Mouse (Mus musculus) kidney, postnatal 4 days (tissue): Measurements from ENCODE around the gene Abcd3.

Experiments
- DNase-seq, 2 experiments: peaks; one replicate each; pipeline ENCODE4 v3.0.0; 2021; ENCODE audit warnings: mixed read lengths in 2 of 2

Gene Abcd3

GRCm38 (mm10) chr3:121737453-121737852 is 77.6 kb downstream of the Abcd3 start:
- DNase-seq: peak; percentile 57 to 69

- peak; percentile 90 to 91 for DNase-seq
Observed at GRCm38 (mm10) chr3:121736025-121736744, 78.9 kb downstream of the Abcd3 start.

GRCm38 (mm10) chr3:121735542-121735941 is 79.6 kb downstream of the Abcd3 start:
- DNase-seq: no peak

- no peak for DNase-seq
Observed at GRCm38 (mm10) chr3:121729678-121730077, 85.4 kb downstream of the Abcd3 start.

- DNase-seq: no peak
Observed at GRCm38 (mm10) chr3:121725651-121726050, 89.5 kb downstream of the Abcd3 start.

- no peak for DNase-seq
Observed at GRCm38 (mm10) chr3:121724553-121724952, 90.5 kb downstream of the Abcd3 start.

GRCm38 (mm10) chr3:121723968-121724524 is 91.1 kb downstream of the Abcd3 start:
- DNase-seq: peak in 1 of 2 experiments; percentile 29

GRCm38 (mm10) chr3:121722971-121723844 is 91.9 kb downstream of the Abcd3 start, which contains the start of gene F3:
TSS of gene F3 (plus strand) at chr3:121723537.
- peak; percentile 88 to 93 for DNase-seq

- DNase-seq: no peak
Observed at GRCm38 (mm10) chr3:121721691-121722070, 93.4 kb downstream of the Abcd3 start.

- DNase-seq: no peak
Observed at GRCm38 (mm10) chr3:121720801-121721690, 94.1 kb downstream of the Abcd3 start.

GRCm38 (mm10) chr3:121719701-121720100 is 95.4 kb downstream of the Abcd3 start:
- no peak for DNase-seq

GRCm38 (mm10) chr3:121718679-121719078 is 96.4 kb downstream of the Abcd3 start:
- no peak for DNase-seq

- no peak for DNase-seq
Observed at GRCm38 (mm10) chr3:121716480-121716879, 98.6 kb downstream of the Abcd3 start.

GRCm38 (mm10) chr3:121715741-121716459 is 99.2 kb downstream of the Abcd3 start:
- DNase-seq: no peak

- no peak for DNase-seq
Observed at GRCm38 (mm10) chr3:121715336-121715735, 99.8 kb downstream of the Abcd3 start.

GRCm38 (mm10) chr3:121714461-121714860 is 100.6 kb downstream of the Abcd3 start:
- DNase-seq: no peak

GRCm38 (mm10) chr3:121713816-121714215 is 101.3 kb downstream of the Abcd3 start:
- DNase-seq: peak in 1 of 2 experiments; percentile 26

GRCm38 (mm10) chr3:121713151-121713701 is 101.9 kb downstream of the Abcd3 start:
- DNase-seq: peak in 1 of 2 experiments; percentile 30

GRCm38 (mm10) chr3:121712222-121712621 is 102.9 kb downstream of the Abcd3 start:
- no peak for DNase-seq

- DNase-seq: no peak
Observed at GRCm38 (mm10) chr3:121710894-121711531, 104.1 kb downstream of the Abcd3 start.
